Mouse (Mus musculus): ENCODE data around the gene Gm11733.

DNA sequence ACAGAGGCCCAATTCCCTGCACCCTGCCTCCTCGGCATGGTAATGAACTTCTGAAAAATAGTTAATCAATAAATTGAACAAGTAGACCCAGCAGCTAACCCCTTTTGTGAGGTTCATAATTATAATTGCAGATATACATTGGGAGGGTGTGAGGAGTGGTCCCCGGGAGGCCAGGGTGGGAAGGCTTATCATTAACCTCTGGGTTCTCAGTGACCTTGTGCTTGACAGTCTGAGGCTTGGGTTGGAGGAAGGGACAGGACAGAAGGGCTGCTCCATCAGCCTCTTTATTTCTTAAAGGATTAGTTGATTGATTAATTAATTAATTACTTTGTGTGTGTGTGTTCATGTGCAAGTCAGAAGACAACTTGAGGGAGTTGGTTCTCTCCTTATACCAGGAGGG, 40.1 kb upstream of the Gm11733 start:
- TF ChIP-seq TAL1 (IDR thresholded peaks at IDR 0.05; ENCODE audit: low read length) (no peak), GATA1 (IDR thresholded peaks at IDR 0.05; ENCODE audit: low read length) (no peak)

Measured in erythroblast, embryonic 14.5 days (primary cell).